Mouse (Mus musculus): ENCODE data around the gene Slc17a7.

Slc17a7 gene

GRCm38 (mm10) chr7:45208260-45208659 lies 44.5 kb downstream of the Slc17a7 start:
- DNase-seq, result no peak

- DNase-seq, result no peak
These were observed 47.3 kb downstream of the Slc17a7 start for GRCm38 (mm10) chr7:45211070-45211469.

GRCm38 (mm10) chr7:45211851-45212251 lies 48.1 kb downstream of the Slc17a7 start, which contains the start of gene Dkkl1:
Dkkl1 (minus strand) TSS chr7:45212147.
- no peak for DNase-seq

GRCm38 (mm10) chr7:45212356-45212755 lies 48.6 kb downstream of the Slc17a7 start:
- no peak for DNase-seq

- DNase-seq, result no peak
These were observed 50.0 kb downstream of the Slc17a7 start for GRCm38 (mm10) chr7:45213708-45214107.

GRCm38 (mm10) chr7:45215673-45216441 lies 52.1 kb downstream of the Slc17a7 start, which contains the start of gene Tead2:
Tead2 (plus strand) TSS chr7:45215753.
- no peak for DNase-seq

GRCm38 (mm10) chr7:45216442-45217183 lies 52.9 kb downstream of the Slc17a7 start:
- no peak for DNase-seq

GRCm38 (mm10) chr7:45221680-45222079 lies 57.9 kb downstream of the Slc17a7 start:
- DNase-seq, result no peak

GRCm38 (mm10) chr7:45224826-45225225 lies 61.1 kb downstream of the Slc17a7 start:
- DNase-seq, result no peak
